Mouse (Mus musculus) liver, embryonic 12.5 days (tissue): ENCODE results near the gene Fam129c. TPM values are rescaled to one million over a fixed set of nuclear protein-coding genes. Genes with fewer than 3 reads are reported as not detected.
A peak's percentile ranks its signal among the peaks of the same experiment; 100 is the strongest.

Experiments used
- ATAC-seq: fragments of 200-750 bp; cut with Nextera tagmentation; 2 replicates; pipeline ENCODE4 v1.8.0; 2017; ENCODE audit warnings: moderate number of reproducible peaks, mild to moderate bottlenecking, moderate library complexity
- H3K27ac ChIP-seq: fragments of 300-500 bp; sonication (generic); 2 replicates; pipeline ENCODE4 v1.5.1; 2016; ENCODE audit warnings: mild to moderate bottlenecking
- H3K27me3 ChIP-seq: fragments of 300-500 bp; sonication (generic); replicated peaks from 2 replicates; pipeline ENCODE4 v1.6.1; 2016; ENCODE audit warnings: mild to moderate bottlenecking, moderate library complexity
- H3K36me3 ChIP-seq: fragments of 300-500 bp; sonication (generic); 2 replicates; pipeline ENCODE4 v1.6.1; 2016; ENCODE audit warnings: mild to moderate bottlenecking, moderate library complexity
- H3K4me1 ChIP-seq: fragments of 300-500 bp; sonication (generic); 2 replicates; pipeline ENCODE4 v1.6.1; 2016
- H3K4me2 ChIP-seq: fragments of 300-500 bp; sonication (generic); 2 replicates; pipeline ENCODE4 v1.6.1; 2016; ENCODE audit warnings: mild to moderate bottlenecking, moderate library complexity
- H3K4me3 ChIP-seq: fragments of 300-500 bp; sonication (generic); 2 replicates; pipeline ENCODE4 v1.5.1; 2016; ENCODE audit warnings: mild to moderate bottlenecking, moderate library complexity
- H3K9ac ChIP-seq: fragments of 300-500 bp; sonication (generic); 2 replicates; pipeline ENCODE4 v1.6.1; 2016; ENCODE audit warnings: mild to moderate bottlenecking, moderate library complexity
- H3K9me3 ChIP-seq: fragments of 300-500 bp; sonication (generic); replicated peaks from 2 replicates; pipeline ENCODE4 v1.6.1; 2016; ENCODE audit warnings: mild to moderate bottlenecking, moderate library complexity
- WGBS: fragments of 180-500 bp; shearing (Covaris S2); methylation state at CpG from one replicate; pipeline ENCODE4 v1.1.7; 2016; ENCODE audit not compliant: insufficient replicate concordance; 5-methylcytosine and 5-hydroxymethylcytosine counted together
- polyA plus RNA-seq: library from polyadenylated mRNA; unstranded; fragments of >200 nt; fragmentation: Nextera tagmentation; extraction: Ambion mirVana; gene quantifications from 2 replicates; pipeline ENCODE4 v1.2.1, GENCODE M21; 2016

Fam129c gene
- polyA plus RNA-seq, 1 experiment from 2014 or later = 1.3 TPM

DNA sequence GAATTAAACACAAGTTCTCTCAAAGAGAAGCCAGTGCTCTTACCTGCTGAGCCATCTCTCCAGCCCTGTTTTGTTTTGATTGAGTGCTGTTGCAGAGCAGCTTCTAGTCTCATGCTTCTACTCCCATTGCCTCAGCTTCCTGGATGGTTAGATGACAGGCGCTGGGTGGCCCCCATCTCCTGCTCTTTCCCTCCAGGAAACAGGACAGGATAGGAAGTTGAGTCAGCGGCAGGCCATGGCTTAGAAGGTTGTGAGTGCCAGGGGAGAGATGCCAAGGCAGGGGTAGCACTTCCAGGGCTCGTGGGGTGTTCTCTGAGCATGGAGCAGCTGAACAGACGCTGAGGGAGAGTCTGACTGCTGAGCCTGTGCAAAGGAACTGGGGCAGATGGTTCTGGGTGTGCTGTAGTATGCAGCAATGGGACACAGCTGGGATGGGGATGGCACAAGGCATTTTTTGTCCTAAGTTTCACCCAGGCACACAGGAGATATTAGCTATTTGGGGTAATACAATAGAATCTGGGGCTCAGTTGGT, 19.5 kb upstream of the Fam129c start:
- no peaks in the 10 kb centered on the region for H3K4me1 ChIP-seq
- H3K36me3 ChIP-seq = no peaks in the 10 kb centered on the region
- no peak for ATAC-seq
- no peak overlapping the region for H3K4me2 ChIP-seq
- 50% methylated on average over 4 of the region's 4 CpGs for WGBS
- no peak overlapping the region for H3K9ac ChIP-seq
- peaks cover 6% of the 10 kb centered on the region; the same call in 1 of the 2 replicates for H3K27me3 ChIP-seq
- no peak overlapping the region for H3K4me3 ChIP-seq
- H3K27ac ChIP-seq = no peak overlapping the region
- H3K9me3 ChIP-seq = no peaks in the 10 kb centered on the region

DNA sequence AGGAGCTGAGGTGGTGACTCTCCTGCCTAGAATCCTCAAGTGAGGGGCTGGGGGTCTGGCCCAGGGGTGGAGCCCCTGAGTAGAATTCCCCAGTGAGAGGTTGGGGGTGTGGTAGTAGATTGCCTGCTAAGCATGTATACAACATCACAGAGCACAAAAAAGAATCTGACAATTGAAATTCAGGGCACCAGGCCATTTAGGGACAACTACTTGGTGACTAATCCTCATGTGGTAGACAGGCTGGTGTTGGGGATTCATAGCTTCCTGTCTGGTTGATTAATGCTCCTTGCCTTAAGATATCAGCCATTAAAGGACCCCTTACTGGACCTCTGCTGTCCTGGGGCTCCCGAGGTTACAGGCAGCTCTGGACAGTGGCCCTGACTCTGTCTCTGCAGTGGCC, 18.4 kb upstream of the Fam129c start:
- Histone ChIP-seq H3K27ac (no peak overlapping the region), H3K4me3 (no peak overlapping the region), H3K36me3 (no peaks in the 10 kb centered on the region), H3K9me3 (no peaks in the 10 kb centered on the region), H3K4me2 (no peak overlapping the region), H3K9ac (no peak overlapping the region), H3K4me1 (no peaks in the 10 kb centered on the region), H3K27me3 (peaks cover 12% of the 10 kb centered on the region)
- WGBS = 55% methylated on average over 1 of the region's 1 CpGs
- no peak for ATAC-seq

DNA sequence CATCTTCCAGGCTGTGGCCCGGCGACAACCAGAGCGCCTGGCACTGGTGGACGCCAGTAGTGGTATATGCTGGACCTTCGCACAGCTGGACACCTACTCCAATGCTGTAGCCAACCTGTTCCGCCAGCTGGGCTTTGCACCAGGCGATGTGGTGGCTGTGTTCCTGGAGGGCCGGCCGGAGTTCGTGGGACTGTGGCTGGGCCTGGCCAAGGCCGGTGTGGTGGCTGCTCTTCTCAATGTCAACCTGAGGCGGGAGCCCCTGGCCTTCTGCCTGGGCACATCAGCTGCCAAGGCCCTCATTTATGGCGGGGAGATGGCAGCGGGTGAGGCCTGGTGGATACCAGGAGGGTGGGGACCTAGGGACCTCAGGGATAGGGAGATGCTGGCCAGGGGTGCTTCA, 18.0 kb upstream of the Fam129c start:
- no peak overlapping the region for H3K4me2 ChIP-seq
- no peaks in the 10 kb centered on the region for H3K9me3 ChIP-seq
- no peak overlapping the region for H3K9ac ChIP-seq
- H3K4me1 ChIP-seq = no peaks in the 10 kb centered on the region
- no peak overlapping the region for H3K27ac ChIP-seq
- ATAC-seq = no peak
- H3K27me3 ChIP-seq = peaks cover 16% of the 10 kb centered on the region
- 85% methylated on average over 14 of the region's 14 CpGs for WGBS
- no peaks in the 10 kb centered on the region for H3K36me3 ChIP-seq
- H3K4me3 ChIP-seq = no peak overlapping the region

DNA sequence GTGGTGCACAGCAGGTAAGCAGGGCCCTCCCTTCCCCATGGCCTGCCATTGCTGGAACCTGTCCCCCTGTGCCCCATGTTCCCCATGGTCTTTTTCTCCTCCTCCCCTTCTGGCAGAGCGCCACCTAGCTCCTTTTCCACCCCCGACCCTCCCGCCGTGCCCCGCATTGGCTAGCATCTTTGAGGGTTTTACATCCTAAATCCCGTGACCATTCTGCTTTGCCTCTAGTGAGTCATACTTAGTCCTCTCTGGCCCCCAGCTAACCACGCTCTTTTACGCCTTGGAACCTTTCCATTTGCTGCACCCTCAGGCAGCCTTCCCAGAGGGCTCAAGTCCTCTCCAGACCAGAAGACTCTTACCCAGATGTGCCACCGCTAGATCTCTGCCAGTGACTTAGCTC, 17.2 kb upstream of the Fam129c start:
- Histone ChIP-seq H3K4me2 (no peak overlapping the region), H3K4me1 (no peaks in the 10 kb centered on the region), H3K4me3 (no peak overlapping the region), H3K27ac (no peak overlapping the region), H3K9me3 (no peaks in the 10 kb centered on the region), H3K36me3 (0 out of 2 replicates have a peak, but pooled peaks cover 1% of the 10 kb centered on the region), H3K9ac (no peak overlapping the region), H3K27me3 (peaks cover 20% of the 10 kb centered on the region)
- WGBS = 58% methylated on average over 9 of the region's 9 CpGs
- ATAC-seq = no peak

DNA sequence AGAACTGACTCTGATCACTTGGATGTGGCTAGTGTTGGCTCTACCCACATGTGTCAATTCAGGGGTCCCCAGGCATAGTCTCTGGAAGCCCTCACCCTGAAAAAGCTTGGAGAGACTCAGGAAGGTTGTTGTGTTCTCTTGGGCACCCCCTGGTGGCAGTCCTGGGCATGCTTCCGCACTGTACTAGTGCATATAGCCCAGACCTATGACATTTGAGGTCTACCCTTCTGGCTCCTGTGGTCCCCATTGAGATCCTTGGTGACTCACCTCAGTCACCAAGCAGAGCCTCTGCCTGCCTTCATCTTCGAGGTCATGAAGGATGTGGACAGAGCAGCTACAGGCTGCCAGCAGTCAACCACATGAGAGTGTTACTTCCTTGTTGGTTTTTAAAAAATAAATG, 10.6 kb upstream of the Fam129c start:
- peaks cover 14% of the 10 kb centered on the region for H3K27me3 ChIP-seq
- H3K9me3 ChIP-seq = no peaks in the 10 kb centered on the region
- WGBS = 44% methylated on average over 2 of the region's 2 CpGs
- no peak overlapping the region for H3K9ac ChIP-seq
- H3K36me3 ChIP-seq = 0 out of 2 replicates have a peak, but pooled peaks cover 4% of the 10 kb centered on the region
- H3K4me1 ChIP-seq = peaks cover 18% of the 10 kb centered on the region
- no peak overlapping the region for H3K4me3 ChIP-seq
- no peak overlapping the region for H3K27ac ChIP-seq
- H3K4me2 ChIP-seq = no peak overlapping the region
- no peak for ATAC-seq

DNA sequence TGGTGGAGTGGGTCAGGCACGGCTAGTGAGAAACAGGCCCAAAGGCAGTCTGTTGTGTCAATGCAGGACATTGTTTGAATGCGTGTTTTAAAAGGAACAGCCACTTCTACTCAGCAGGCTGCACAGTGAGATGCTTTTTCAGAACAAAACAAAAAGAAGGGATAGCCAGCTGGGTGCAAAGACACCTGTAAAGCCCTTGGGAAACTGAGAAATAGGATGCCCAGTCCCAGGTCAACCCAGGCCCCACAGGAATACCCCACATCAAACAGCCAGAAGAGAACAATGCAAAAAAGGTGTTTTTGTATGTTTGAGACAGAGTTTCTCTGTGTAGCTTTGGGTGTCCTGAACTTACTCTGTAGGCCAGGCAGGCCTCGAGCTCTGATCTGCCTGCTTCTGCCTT, 8.7 kb upstream of the Fam129c start:
- no peak overlapping the region for H3K4me3 ChIP-seq
- no peak overlapping the region for H3K9ac ChIP-seq
- no peak overlapping the region for H3K4me2 ChIP-seq
- H3K4me1 ChIP-seq = peaks cover 31% of the 10 kb centered on the region
- H3K36me3 ChIP-seq = 0 out of 2 replicates have a peak, but pooled peaks cover 4% of the 10 kb centered on the region
- H3K9me3 ChIP-seq = no peaks in the 10 kb centered on the region
- no peak overlapping the region for H3K27ac ChIP-seq
- 73% methylated on average over 3 of the region's 3 CpGs for WGBS
- ATAC-seq = no peak
- H3K27me3 ChIP-seq = peaks cover 11% of the 10 kb centered on the region

DNA sequence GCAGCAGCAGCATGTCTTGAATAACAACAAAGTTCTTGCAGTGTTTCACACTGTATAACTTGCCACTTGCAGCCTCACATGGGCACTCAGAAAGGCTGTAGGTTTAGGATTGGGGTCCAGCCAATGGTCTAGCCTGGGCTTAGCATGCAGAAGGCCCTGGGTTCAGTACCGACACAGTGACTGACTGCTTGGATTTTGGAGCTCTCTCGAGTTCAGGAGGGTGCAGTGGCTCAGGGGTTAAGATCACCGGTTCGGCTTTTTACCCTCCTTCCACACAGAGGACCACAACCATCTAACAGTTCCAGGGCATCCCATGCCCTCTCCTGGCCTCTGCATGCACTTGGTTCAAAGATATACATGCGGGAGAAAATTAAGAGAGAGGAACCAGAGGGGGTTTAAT, 6.4 kb upstream of the Fam129c start:
- Histone ChIP-seq H3K27me3 (no peaks in the 10 kb centered on the region), H3K4me3 (peak overlapping the region; percentile 81), H3K9me3 (no peaks in the 10 kb centered on the region), H3K4me1 (peaks cover 48% of the 10 kb centered on the region), H3K36me3 (peaks cover 13% of the 10 kb centered on the region), H3K27ac (peak overlapping the region; percentile 97), H3K4me2 (peak overlapping the region; percentile 93), H3K9ac (peak overlapping the region; percentile 94)
- no peak for ATAC-seq
- WGBS = 20% methylated on average over 5 of the region's 5 CpGs

DNA sequence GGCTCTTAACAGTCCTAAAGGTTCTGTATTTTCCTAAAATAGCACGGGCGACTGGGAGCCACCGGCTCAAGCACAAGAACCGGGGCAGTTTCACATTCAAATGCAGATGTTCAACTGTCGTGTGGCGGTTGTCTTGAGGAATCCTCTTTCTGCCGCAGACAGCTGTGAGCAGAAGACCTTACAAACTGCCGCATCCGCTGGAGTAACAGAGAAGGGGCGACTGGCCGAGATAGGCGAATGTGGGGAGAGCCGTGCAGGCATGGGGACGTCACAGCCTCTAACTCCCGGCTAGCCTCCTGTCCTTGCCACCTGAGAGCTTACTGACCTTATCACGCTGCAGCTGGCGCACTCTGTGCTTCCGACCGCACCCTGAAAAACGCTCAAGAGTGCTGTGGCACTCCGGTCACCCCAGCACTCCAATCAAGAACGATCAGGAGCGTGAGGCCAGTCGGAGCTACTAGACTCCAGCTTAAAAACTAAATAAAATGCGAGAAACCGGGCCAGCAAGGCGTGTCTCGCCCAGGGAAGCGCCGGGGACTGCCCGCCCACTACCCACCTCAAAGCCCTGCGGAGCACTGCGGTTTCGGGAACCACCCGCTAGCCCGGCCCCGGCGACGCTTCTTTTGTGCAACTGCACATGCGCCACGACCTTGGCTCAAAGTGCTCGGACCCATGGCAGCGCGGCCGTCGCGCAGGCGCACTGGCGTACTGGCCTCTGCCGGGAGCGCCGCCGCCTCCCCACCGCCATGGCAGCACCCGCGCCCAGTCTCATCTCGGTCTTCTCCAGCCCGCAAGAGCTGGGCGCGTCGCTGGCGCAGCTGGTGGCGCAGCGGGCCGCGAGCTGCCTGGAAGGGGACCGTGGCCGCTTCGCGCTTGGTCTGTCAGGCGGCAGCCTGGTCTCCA, 5.7 kb upstream of the Fam129c start, which contains the start of gene Pgls:
Pgls (plus strand) TSS at position 706 of the 903 bp plus-strand sequence.
- H3K4me3 ChIP-seq = peak within 1 kb of the TSS; percentile 81
- ATAC-seq = peak; percentile 88
- H3K27ac ChIP-seq = peak within 1 kb of the TSS; percentile 97
- no peaks in the 10 kb centered on the region for H3K9me3 ChIP-seq
- peaks cover 55% of the 10 kb centered on the region for H3K4me1 ChIP-seq
- WGBS = under 1% methylated on average over 69 of the region's 71 CpGs
- H3K4me2 ChIP-seq = peak within 1 kb of the TSS; percentile 93
- H3K27me3 ChIP-seq = no peaks in the 10 kb centered on the region
- H3K36me3 ChIP-seq = peaks cover 13% of the 10 kb centered on the region
- H3K9ac ChIP-seq = peak within 1 kb of the TSS; percentile 94

DNA sequence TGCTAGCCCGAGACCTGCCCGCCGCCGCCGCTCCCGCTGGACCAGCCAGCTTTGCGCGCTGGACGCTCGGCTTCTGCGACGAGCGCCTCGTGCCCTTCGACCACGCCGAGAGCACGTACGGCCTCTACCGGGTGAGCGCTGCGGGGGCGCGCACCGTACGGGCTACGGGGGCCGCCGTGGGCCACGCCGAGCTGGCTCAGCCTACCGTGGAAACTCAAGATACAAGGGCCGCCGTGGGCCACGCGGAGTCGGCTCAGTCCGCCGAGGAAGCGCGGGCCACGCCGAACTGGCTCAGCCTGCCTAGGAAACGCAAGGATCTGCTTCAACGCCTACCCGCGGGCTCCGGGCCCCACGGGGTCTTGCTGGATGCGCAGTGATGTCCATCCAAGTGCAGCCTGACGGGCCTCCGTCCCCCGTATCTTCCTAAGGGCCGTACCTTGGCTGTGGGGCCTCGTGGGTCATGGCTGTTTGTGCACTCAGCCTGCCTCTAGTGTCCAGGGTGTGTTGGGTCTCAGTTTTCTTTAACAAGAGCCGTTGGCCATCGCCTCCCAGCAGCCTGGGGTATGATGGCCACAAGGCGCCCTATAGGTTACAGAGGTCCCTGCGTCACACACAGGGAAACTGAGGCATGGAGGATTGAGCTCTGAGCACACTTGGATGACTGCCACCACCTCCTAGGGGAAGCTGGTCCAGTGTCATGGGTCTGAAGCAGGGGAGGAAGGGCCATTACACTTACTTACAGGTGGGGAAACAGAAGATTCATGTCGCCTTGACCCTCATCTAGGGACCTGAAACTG, 4.9 kb upstream of the Fam129c start:
- peak overlapping the region; percentile 94 for H3K9ac ChIP-seq
- peak overlapping the region; percentile 97 for H3K27ac ChIP-seq
- WGBS = 3% methylated on average over 54 of the region's 60 CpGs
- 0 out of 2 replicates have a peak, but pooled peaks cover 3% of the 10 kb centered on the region for H3K27me3 ChIP-seq
- H3K36me3 ChIP-seq = peaks cover 13% of the 10 kb centered on the region
- peaks cover 59% of the 10 kb centered on the region for H3K4me1 ChIP-seq
- peak overlapping the region; percentile 93 for H3K4me2 ChIP-seq
- H3K9me3 ChIP-seq = no peaks in the 10 kb centered on the region
- H3K4me3 ChIP-seq = peak overlapping the region; percentile 81
- peak; percentile 30 for ATAC-seq

DNA sequence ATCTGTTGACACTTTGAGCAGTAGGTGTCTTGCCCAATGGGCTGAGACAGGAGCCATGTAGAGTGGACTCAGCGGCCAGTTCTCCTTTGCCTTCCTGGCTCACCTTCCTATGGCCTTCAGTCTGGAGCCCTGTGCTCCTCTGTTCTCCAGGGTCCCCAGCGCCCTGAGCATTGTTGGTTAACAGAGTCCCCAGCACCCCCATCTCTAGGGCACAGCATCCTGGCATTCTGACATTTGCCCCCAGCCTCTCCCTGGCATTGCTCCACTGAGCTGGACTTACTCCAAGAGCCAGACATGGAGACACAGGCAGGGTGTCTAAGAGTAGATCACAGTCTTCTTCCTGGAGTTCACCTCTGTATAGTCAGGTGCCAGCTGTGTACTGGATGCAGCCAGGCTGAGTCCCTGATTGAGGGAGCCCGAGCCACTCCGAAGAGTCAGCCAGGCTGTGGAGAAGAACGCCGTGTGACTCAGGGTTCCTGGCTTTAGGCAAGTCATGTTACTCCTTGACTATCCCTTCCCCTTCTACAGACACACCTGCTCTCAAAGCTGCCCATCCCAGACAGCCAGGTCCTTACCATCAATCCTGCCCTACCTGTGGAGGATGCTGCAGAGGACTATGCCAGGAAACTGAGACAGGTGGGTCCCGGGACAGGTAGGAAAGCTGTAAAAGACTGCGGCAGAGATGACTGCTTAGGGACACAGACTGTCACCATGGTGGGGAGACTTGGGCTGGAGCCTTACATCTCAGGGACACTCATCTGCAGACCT, 3.7 kb upstream of the Fam129c start:
- H3K4me3 ChIP-seq = no peak overlapping the region

DNA sequence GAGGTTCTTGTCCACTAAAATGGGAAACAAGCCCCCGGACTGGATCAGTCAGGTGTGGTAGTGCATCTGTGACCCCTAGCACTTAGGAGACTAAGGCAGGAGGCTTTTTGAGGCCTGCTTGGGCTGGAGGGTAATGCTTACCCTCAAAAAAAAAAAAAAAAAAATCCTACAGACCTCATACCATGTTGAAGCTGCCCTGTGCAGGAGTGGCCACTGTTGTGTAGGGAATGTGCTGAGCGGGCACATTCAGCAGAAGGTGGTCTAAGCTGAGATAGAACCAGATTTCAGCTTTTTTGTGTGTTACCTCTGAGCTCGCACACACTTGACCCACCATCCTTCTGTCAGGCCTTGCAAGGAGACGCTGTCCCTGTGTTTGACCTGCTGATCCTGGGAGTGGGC, 3.1 kb upstream of the Fam129c start:
- peaks cover 59% of the 10 kb centered on the region for H3K4me1 ChIP-seq
- H3K9ac ChIP-seq = no peak overlapping the region
- H3K4me3 ChIP-seq = no peak overlapping the region
- no peak overlapping the region for H3K27ac ChIP-seq
- 0 out of 2 replicates have a peak, but pooled peaks cover 3% of the 10 kb centered on the region for H3K27me3 ChIP-seq
- no peak for ATAC-seq
- no peaks in the 10 kb centered on the region for H3K9me3 ChIP-seq
- WGBS = 84% methylated on average over 4 of the region's 4 CpGs
- H3K36me3 ChIP-seq = peaks cover 13% of the 10 kb centered on the region
- no peak overlapping the region for H3K4me2 ChIP-seq

More for the DNA sequence above, 3.7 kb upstream of the Fam129c start:
- H3K9me3 ChIP-seq = no peaks in the 10 kb centered on the region
- H3K36me3 ChIP-seq = peaks cover 13% of the 10 kb centered on the region
- H3K9ac ChIP-seq = no peak overlapping the region
- no peak overlapping the region for H3K27ac ChIP-seq
- H3K4me2 ChIP-seq = peak overlapping the region; percentile 93
- 91% methylated on average over 8 of the region's 8 CpGs for whole genome bisulfite sequencing
- 0 out of 2 replicates have a peak, but pooled peaks cover 3% of the 10 kb centered on the region for H3K27me3 ChIP-seq
- H3K4me1 ChIP-seq = peaks cover 59% of the 10 kb centered on the region
- no peak for ATAC-seq
